8 mouse cellular contexts compared by ENCODE assay signal in genomic region chr6:114883261-114883740, GRCm38 (mm10).
A peak's percentile ranks its signal among the peaks of the same experiment; 100 is the strongest.
DNase-seq lines count a peak whose midpoint lies in the region; ATAC-seq and TF ChIP-seq lines count a peak whose summit lies in the region.

No protein-coding gene starts in this region.

- H3K9ac ChIP-seq in hindbrain, embryonic 14.5 days = peak overlapping the region; percentile 51
- H3K9ac ChIP-seq in lung, postnatal 0 days (replicated peaks; ENCODE audit: low read depth) = no peak overlapping the region

- H3K9me3 ChIP-seq in hindbrain, embryonic 14.5 days (ENCODE audit: control insufficient read depth, low read length) = no peaks in the 10 kb centered on the region
- no peaks in the 10 kb centered on the region for H3K9me3 ChIP-seq in lung, postnatal 0 days (ENCODE audit: low read length)

- TF ChIP-seq CTCF in lung, postnatal 0 days (IDR thresholded peaks at IDR 0.05) = no peak

- ATAC-seq in hindbrain, embryonic 14.5 days (ENCODE audit: low FRiP score) = peak; percentile 87
- peak; percentile 78 for ATAC-seq in lung, postnatal 0 days

- WGBS in hindbrain, embryonic 14.5 days = 1% methylated on average over 9 of the region's 9 CpGs
- 4% methylated on average over 9 of the region's 9 CpGs for WGBS in lung, postnatal 0 days

- H3K27ac ChIP-seq in hindbrain, embryonic 14.5 days = peak overlapping the region; percentile 95
- peak overlapping the region; percentile 79 for H3K27ac ChIP-seq in lung, postnatal 0 days (ENCODE audit: low read length)

- no peaks in the 10 kb centered on the region for H3K27me3 ChIP-seq in hindbrain, embryonic 14.5 days (ENCODE audit: control insufficient read depth, insufficient read depth, low read length)
- H3K27me3 ChIP-seq in lung, postnatal 0 days (replicated peaks; ENCODE audit: insufficient read depth, low read length) = no peaks in the 10 kb centered on the region

- peak overlapping the region; percentile 24 for H3K4me2 ChIP-seq in hindbrain, embryonic 14.5 days (replicated peaks)
- no peak overlapping the region for H3K4me2 ChIP-seq in lung, postnatal 0 days (replicated peaks; ENCODE audit: low read depth, low read length)

- no peaks in the 10 kb centered on the region for H3K36me3 ChIP-seq in hindbrain, embryonic 14.5 days (replicated peaks; ENCODE audit: control insufficient read depth, insufficient read depth)
- 0 out of 2 replicates have a peak, but pooled peaks cover 4% of the 10 kb centered on the region for H3K36me3 ChIP-seq in lung, postnatal 0 days (ENCODE audit: insufficient read depth, low read length)

- no peak overlapping the region for H3K4me3 ChIP-seq in hindbrain, embryonic 14.5 days (replicated peaks; ENCODE audit: low read length)
- H3K4me3 ChIP-seq in lung, postnatal 0 days (ENCODE audit: low read depth, low read length) = no peak overlapping the region

- peaks cover 48% of the 10 kb centered on the region for H3K4me1 ChIP-seq in hindbrain, embryonic 14.5 days (replicated peaks; ENCODE audit: control insufficient read depth, insufficient read depth, low read length)
- H3K4me1 ChIP-seq in lung, postnatal 0 days (ENCODE audit: insufficient read depth, low read depth, low read length) = peaks cover 64% of the 10 kb centered on the region

- TF ChIP-seq EP300 in lung, postnatal 0 days (IDR thresholded peaks at IDR 0.05) = no peak

- peak; percentile 74 for DNase-seq in R1 (ENCODE audit: low read depth, low spot score)
- peak; percentile 76 for DNase-seq in brain, embryonic 18.5 days (ENCODE audit: low read depth, low spot score)
- DNase-seq in frontal cortex, postnatal 14 days (ENCODE audit: low spot score in 2 of 2) = peak; percentile 60 to 75
- peak; percentile 77 for DNase-seq in hindbrain, embryonic 14.5 days (ENCODE audit: low spot score)
- DNase-seq in layer of hippocampus, postnatal 10 days (ENCODE audit: low spot score in 2 of 2) = peak; percentile 66 to 72
- DNase-seq in lung, postnatal 0 days (ENCODE audit: low spot score) = peak; percentile 89
- peak; percentile 56 for DNase-seq in ovary, adult 18-20 months (ENCODE audit: low spot score)
- DNase-seq in spleen, postnatal 14 days (ENCODE audit: low spot score in 2 of 2) = no peak

Comparison
In these comparisons a context has a peak if more than half of its experiments do, and no peak if none do; other contexts are left out.
1. DNase-seq: peak in R1 (single experiment), brain, embryonic 18.5 days (single experiment), frontal cortex, postnatal 14 days (2 of 2), hindbrain, embryonic 14.5 days (single experiment), layer of hippocampus, postnatal 10 days (2 of 2), lung, postnatal 0 days (single experiment) and ovary, adult 18-20 months (single experiment); none in spleen, postnatal 14 days (0 of 2).